Mouse (Mus musculus) G1E-ER4 (cell line): ENCODE measurements around the gene Zbtb18. TPM values are rescaled to one million over a fixed set of nuclear protein-coding genes. Genes with fewer than 3 reads are reported as not detected.

Experiments
- GATA1 ChIP-seq: IDR thresholded peaks from one replicate; pipeline ENCODE4 v1.8.0; 2012; ENCODE audit warnings: low read length, inconsistent platforms
- polyA plus RNA-seq: library from polyadenylated mRNA; stranded (reverse); fragments of >175 nt; gene quantifications from 2 replicates; pipeline ENCODE4 v1.2.3, GENCODE M21; 2012

Zbtb18 gene
- polyA plus RNA-seq, 1 experiment, result 9.7 TPM

GRCm38 (mm10) chr1:177458456-177459389, 16.6 kb downstream of the Zbtb18 start:
- TF ChIP-seq GATA1, result no peak

- TF ChIP-seq GATA1, result no peak
Observed at GRCm38 (mm10) chr1:177459536-177459935, 17.4 kb downstream of the Zbtb18 start.

DNA sequence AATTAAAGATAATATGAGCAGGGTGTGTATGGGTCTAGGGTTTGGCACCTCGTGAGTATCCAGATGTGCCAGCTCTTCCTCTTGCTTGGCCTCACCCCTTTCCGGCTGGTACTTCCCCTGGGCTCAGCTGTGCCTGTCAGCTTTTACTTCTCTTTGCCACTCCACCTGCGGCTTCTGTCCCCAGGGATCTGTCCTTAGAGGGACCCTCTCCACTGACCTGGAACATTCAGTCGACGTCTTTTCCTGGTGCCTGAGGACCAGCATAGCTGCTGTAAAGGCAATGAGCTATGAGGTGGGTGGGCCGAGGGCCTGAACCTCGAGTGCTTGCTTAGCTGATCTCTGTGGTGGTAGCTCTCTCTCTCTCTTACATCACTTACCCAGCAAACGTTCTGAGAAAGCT, 25.0 kb downstream of the Zbtb18 start:
- no peak for TF ChIP-seq GATA1

DNA sequence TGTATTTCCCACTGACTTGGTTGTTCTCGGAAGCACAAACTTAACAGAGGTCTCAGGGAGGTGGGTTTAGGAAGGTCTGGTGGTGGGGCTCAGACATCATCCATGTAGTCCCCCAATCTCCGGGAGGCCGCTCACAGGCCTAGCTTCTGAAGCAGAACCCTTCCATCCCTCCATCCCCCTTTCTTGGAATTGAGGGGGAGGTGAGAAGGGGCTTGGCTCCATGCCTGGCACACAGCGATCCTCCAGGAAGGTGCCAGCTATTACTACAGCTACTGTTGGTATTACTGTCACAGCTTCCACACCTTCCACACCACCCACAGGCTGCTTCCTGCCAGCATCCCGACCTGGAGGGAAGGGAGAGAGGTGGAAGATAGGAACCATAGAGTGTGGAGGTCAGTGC, 26.3 kb downstream of the Zbtb18 start:
- no peak for TF ChIP-seq GATA1

GRCm38 (mm10) chr1:177470091-177470490, 27.9 kb downstream of the Zbtb18 start:
- no peak for TF ChIP-seq GATA1

DNA sequence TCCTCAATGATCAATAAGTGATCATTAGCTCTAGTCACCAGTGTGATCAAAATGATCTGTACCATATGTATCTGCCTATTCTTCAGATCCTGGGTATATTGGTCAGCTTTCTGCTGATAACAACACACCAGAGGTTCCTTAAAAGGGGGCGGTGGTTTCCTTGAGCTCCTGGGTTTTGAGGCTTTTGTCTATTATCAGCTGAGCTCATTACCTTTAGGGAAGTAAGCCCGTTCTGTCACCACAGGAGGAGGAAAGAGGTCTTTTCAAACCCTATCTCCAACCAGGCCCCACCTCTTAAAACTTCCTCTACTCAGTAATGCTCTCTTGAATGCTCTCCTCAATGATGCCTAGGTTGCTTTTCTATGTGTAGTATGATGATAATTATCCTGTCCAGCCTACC, 28.8 kb downstream of the Zbtb18 start:
- TF ChIP-seq GATA1, result no peak

DNA sequence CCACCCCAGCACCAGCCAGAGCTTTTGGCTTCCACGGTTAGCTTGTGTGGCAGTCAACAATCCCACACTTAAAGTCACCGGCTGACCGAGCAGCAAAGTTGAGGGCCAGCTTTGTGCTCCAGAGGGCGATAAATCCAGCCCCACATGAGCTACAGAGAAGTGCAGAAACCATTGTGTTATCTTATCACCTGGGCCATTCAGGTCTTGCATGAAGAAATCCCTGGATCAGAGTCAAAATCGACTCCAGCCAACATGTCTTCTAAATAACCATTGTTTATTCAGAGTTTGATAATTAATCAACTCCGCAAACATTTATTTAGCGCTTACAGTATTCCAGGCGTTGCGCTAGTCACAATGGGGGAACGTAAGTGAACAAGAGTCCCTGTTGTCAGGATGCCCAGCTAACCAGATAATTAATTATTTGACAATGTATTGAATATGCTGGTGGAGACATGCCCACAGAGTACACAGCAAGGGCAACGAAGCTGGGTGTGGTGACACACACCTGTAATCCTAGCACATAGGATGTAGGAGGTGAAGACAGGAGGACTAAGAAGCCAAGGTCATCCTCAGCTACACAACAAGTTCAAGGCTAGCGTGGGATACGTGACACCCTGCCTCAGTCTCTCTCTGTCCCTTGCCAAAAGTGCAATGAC, 33.5 kb downstream of the Zbtb18 start:
- no peak for TF ChIP-seq GATA1

DNA sequence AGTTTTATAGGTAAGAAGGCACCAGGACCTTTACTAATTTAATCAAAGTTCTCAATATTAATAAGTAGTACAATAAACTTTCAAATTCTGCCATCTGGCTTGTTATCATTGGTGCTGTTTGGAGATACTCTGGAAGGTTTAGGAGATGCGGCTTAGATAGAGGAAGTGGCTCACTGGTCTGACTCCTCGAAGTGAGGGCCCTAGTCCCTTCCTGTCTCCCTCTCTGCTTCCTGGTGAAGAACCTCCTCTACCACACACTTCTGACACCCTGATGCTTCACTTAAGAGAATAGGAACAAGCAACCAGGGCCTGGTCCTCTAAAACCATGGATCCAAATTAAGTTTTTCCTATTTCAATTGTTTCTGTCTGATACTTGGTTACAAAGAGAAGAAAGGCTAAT, 36.4 kb downstream of the Zbtb18 start:
- no peak for TF ChIP-seq GATA1

DNA sequence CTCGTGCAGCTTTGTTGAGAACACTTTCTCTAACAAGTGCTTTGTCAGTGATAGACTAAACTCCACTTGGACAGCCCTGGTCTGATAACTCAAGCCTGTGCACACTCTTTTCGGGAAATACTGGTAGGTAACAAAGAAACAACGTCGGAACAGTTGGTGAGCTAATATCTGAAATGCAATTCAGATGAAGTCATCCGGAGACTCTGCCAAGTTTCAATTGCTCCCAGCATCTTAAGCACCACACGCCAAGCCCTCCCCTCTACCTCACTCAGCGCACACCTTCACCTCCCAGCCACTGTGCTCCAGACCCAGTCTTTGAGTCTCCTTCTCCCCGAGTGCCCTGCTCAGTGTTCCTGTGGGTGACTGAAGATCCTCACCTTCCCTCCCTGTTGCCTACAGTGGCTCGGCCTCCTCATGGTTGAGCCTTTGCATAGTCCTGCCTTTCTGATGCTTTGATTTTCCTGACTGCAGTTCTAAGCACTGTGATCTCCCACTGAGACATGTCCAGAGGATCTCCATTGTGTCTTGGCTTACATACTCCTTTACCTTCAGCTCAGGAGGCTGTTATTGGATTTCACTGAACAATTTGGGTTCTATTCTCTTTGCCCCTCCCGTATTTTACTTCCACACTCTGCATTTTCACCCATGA, 37.3 kb downstream of the Zbtb18 start:
- no peak for TF ChIP-seq GATA1

DNA sequence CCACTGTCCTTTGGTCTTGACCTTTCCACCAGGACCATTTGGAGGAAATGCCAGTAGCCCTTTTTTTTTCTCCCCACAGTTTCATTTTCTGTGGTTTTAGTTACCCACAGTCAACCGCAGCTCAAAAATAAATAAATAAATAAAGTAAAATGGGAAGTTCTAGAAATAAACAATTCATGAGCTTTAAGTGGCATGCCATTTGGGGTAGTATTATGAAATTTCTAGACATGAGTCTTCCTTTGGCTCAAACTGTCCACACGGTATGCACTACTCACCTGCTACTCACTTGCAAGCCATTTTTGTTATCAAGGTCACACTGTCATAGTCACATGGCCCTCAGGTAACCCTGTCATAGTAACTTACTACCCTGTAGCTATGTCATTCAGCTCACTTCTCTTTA, 41.5 kb downstream of the Zbtb18 start:
- no peak for TF ChIP-seq GATA1

GRCm38 (mm10) chr1:177484280-177484679, 42.1 kb downstream of the Zbtb18 start:
- TF ChIP-seq GATA1, result no peak

DNA sequence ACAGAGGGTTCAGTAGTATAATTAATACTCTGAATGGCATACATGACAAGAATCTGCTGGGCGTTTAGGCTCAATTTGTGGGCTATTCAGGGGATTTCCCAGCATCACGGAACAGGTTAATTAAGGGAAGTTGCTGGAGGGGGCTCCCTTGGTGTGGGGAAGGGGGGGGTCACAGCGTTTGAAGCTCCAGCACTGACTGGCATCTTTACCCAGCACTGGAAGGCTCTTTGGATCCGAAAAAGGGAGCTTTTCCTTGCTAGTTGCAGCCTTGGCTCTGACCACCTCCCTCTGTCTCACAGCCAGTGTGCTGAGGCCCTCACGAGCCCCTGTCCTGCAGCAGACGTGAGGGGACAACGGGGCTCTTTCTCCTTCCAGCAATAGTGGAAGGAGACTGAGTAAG, 42.5 kb downstream of the Zbtb18 start:
- TF ChIP-seq GATA1, result no peak

GRCm38 (mm10) chr1:177489844-177490243, 47.7 kb downstream of the Zbtb18 start:
- no peak for TF ChIP-seq GATA1

GRCm38 (mm10) chr1:177490808-177491207, 48.7 kb downstream of the Zbtb18 start:
- no peak for TF ChIP-seq GATA1

- TF ChIP-seq GATA1, result no peak
Observed at GRCm38 (mm10) chr1:177491280-177491679, 49.1 kb downstream of the Zbtb18 start.

GRCm38 (mm10) chr1:177494306-177494705, 52.2 kb downstream of the Zbtb18 start:
- no peak for TF ChIP-seq GATA1

DNA sequence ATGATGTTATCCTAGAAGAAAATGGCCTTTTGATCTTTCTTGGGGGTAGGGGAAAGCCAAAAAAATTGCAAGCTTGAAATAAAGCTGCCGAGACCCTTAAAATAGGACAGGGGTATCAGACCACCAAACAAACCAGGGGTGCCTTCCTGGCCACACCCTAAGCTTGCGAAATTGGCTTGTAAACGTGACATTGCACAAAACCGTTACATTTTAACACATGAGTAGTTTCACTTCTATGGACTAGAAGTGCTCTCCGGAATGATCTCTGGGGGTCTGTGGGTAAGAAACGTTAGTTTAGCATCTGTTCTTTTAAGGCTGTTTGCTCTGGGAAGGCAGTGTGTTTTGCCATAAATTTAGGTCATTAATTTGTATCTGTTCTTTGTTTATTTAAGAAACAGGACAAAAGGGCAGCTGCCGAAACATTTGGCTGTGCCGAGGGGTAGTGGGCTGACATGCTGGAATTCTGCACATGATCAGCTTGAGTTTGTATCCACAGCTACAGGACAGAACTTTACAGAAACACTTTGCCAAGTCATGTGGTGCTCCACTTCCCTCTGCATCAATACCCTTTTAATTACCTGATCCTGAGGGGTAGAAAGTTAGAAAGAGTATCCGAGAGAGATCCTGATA, 52.9 kb downstream of the Zbtb18 start:
- no peak for TF ChIP-seq GATA1

Other genes with a start within 250 kb of the Zbtb18 start
- gene Akt3, start 184.1 kb upstream of the Zbtb18 start, polyA plus RNA-seq, result not detected in 2 replicates